Mouse (Mus musculus) embryonic facial prominence, embryonic 15.5 days (tissue): Measurements from ENCODE around the gene Il4i1. TPM values are rescaled to one million over a fixed set of nuclear protein-coding genes. Genes with fewer than 3 reads are reported as not detected.

Experiments
- ATAC-seq: fragments of 200-750 bp; cut with Nextera tagmentation; 2 replicates; pipeline ENCODE4 v1.8.0; 2017; ENCODE audit warnings: low read depth, moderate TSS enrichment; ENCODE audit not compliant: insufficient number of reproducible peaks, low FRiP score, low TSS enrichment
- H3K27ac ChIP-seq: fragments of 300-500 bp; sonication (generic); replicated peaks from 2 replicates; pipeline ENCODE4 v1.5.1; 2015; ENCODE audit warnings: mild to moderate bottlenecking, inconsistent platforms
- H3K27me3 ChIP-seq: fragments of 300-500 bp; sonication (generic); 2 replicates; pipeline ENCODE4 v1.6.1; 2015; ENCODE audit warnings: inconsistent platforms
- H3K36me3 ChIP-seq: fragments of 300-500 bp; sonication (generic); 2 replicates; pipeline ENCODE4 v1.6.1; 2015; ENCODE audit warnings: mild to moderate bottlenecking, inconsistent platforms
- H3K4me1 ChIP-seq: fragments of 300-500 bp; sonication (generic); 2 replicates; pipeline ENCODE4 v1.6.1; 2015; ENCODE audit warnings: inconsistent platforms
- H3K4me2 ChIP-seq: fragments of 300-500 bp; sonication (generic); replicated peaks from 2 replicates; pipeline ENCODE4 v1.6.1; 2015; ENCODE audit warnings: mild to moderate bottlenecking, inconsistent platforms
- H3K4me3 ChIP-seq: fragments of 300-500 bp; sonication (generic); replicated peaks from 2 replicates; pipeline ENCODE4 v1.5.1; 2015; ENCODE audit warnings: mild to moderate bottlenecking, inconsistent platforms
- H3K9ac ChIP-seq: fragments of 300-500 bp; sonication (generic); 2 replicates; pipeline ENCODE4 v1.6.1; 2015; ENCODE audit warnings: inconsistent platforms
- H3K9me3 ChIP-seq: fragments of 300-500 bp; sonication (generic); replicated peaks from 2 replicates; pipeline ENCODE4 v1.6.1; 2016; ENCODE audit warnings: inconsistent platforms
- WGBS: fragments of 180-500 bp; shearing (Covaris S2); methylation state at CpG from one replicate; pipeline ENCODE4 v1.1.7; 2015; 5-methylcytosine and 5-hydroxymethylcytosine counted together
- polyA plus RNA-seq: library from polyadenylated mRNA; unstranded; fragments of >200 nt; fragmentation: Nextera tagmentation; extraction: Ambion mirVana; gene quantifications from 2 replicates; pipeline ENCODE4 v1.2.1, GENCODE M21; 2015

Il4i1 gene
- polyA plus RNA-seq, 1 experiment from 2014 or later: 1.6 TPM

DNA sequence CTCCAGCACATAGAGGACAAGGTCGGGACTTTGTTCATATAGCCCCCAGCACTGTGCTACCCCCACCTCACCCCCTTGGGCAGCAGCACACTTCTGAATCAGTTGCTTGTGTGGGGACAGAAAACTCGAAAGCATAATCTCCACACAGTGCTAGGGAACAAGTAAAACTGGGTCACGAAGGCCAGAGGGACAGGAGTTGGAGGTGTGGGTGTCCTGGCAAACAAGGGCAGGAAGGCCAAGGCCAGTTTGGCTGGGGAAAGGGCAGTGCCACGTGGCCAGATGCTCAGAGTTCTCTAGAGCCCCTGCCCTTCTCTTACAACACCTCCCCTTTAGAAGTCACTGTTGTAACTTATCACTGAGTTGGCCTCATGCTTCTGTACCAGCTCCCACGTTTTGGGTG is 3.7 kb downstream of the Il4i1 start:
- Histone ChIP-seq H3K27me3 (no peaks in the 10 kb centered on the region), H3K4me3 (no peak overlapping the region), H3K9me3 (no peaks in the 10 kb centered on the region), H3K36me3 (no peaks in the 10 kb centered on the region), H3K4me1 (peaks cover 56% of the 10 kb centered on the region), H3K4me2 (no peak overlapping the region), H3K27ac (peak overlapping the region; percentile 39; the same call in 1 of the 2 replicates), H3K9ac (no peak overlapping the region)
- ATAC-seq: no peak
- WGBS: 45% methylated on average over 5 of the region's 5 CpGs

DNA sequence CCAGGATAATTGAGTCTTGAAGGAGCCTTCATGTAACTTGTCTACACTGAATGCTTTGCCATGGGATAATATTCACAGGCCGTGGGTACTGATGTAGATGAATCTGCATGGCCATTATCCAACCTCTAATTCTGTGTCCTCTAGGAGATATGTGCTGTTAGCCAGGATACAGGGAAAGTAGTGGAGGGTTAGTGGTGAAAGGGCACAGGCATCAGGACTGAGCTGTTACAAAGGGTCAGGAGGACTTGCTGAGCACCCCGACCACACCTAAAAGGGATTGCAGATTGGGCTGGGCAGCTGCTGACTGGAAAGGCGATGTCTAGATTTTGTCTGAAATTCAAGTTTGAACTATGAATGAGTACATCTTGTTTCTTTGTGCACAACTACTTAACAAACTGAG is 4.3 kb downstream of the Il4i1 start:
- no peaks in the 10 kb centered on the region for H3K27me3 ChIP-seq

GRCm38 (mm10) chr7:44821666-44822448 is 5.7 kb downstream of the Il4i1 start:
- WGBS: 84% methylated on average over 7 of the region's 7 CpGs
- no peak overlapping the region for H3K9ac ChIP-seq
- peaks cover 50% of the 10 kb centered on the region for H3K4me1 ChIP-seq

More for the DNA sequence above, 4.3 kb downstream of the Il4i1 start:
- no peaks in the 10 kb centered on the region for H3K36me3 ChIP-seq
- H3K4me1 ChIP-seq: peaks cover 50% of the 10 kb centered on the region
- H3K4me2 ChIP-seq: no peak overlapping the region
- no peak overlapping the region for H3K4me3 ChIP-seq
- no peak overlapping the region for H3K9ac ChIP-seq
- ATAC-seq: no peak
- no peak overlapping the region for H3K27ac ChIP-seq
- H3K9me3 ChIP-seq: no peaks in the 10 kb centered on the region
- 85% methylated on average over 3 of the region's 3 CpGs for WGBS

DNA sequence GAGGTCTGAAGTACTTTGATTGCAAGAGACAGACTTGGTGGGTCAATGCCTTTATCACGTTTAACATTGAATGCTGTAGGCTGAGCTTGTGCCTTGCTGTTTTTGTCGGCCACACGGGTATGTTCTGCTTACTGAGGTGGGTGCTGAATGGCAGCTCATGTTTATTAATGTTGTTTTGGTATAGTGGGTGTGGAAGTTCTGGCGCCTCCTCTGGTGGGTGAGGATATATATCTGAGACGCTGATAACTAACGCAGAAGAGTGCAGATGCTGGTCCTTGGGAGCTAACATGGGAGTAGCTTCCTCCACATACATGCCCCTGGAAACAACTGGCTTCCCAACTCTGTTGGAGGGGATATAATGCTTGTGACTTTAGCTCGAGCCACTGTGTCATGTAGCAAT is 7.2 kb downstream of the Il4i1 start:
- Histone ChIP-seq H3K9me3 (no peaks in the 10 kb centered on the region), H3K4me1 (peaks cover 36% of the 10 kb centered on the region), H3K4me3 (no peak overlapping the region), H3K27ac (no peak overlapping the region), H3K36me3 (peaks cover 8% of the 10 kb centered on the region), H3K27me3 (no peaks in the 10 kb centered on the region), H3K9ac (no peak overlapping the region), H3K4me2 (no peak overlapping the region)
- no peak for ATAC-seq
- WGBS: 35% methylated on average over 7 of the region's 7 CpGs

More at GRCm38 (mm10) chr7:44821666-44822448, 5.7 kb downstream of the Il4i1 start:
- Histone ChIP-seq H3K4me3 (no peak overlapping the region), H3K4me2 (no peak overlapping the region), H3K27me3 (no peaks in the 10 kb centered on the region), H3K36me3 (no peaks in the 10 kb centered on the region; the same call in 1 of the 2 replicates), H3K27ac (no peak overlapping the region), H3K9me3 (no peaks in the 10 kb centered on the region)
- ATAC-seq: no peak

DNA sequence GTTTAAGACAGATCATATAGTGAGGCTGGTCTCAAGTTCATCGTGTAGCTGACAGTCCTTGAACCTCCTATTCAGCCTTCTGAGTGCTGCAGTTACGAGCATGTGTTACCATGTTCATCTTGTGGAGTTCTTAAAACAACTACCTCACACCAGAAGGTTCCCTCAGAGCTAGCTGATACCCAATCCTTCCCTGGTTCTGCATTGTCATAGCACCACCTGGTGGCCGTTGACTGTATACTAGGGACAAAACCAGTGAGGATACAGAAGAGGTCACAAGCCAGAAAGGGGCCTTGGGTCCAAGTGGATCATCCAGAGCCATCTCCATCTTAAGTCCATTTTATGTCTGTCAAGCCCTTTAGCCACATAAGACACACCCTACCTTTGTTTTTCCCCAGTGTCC is 8.7 kb downstream of the Il4i1 start:
- Histone ChIP-seq H3K9ac (no peak overlapping the region), H3K4me3 (no peak overlapping the region), H3K4me2 (no peak overlapping the region), H3K9me3 (no peaks in the 10 kb centered on the region), H3K4me1 (peaks cover 22% of the 10 kb centered on the region), H3K27me3 (no peaks in the 10 kb centered on the region), H3K27ac (peak overlapping the region; percentile 22), H3K36me3 (peaks cover 23% of the 10 kb centered on the region)
- ATAC-seq: no peak
- WGBS: 18% methylated on average over 3 of the region's 3 CpGs

DNA sequence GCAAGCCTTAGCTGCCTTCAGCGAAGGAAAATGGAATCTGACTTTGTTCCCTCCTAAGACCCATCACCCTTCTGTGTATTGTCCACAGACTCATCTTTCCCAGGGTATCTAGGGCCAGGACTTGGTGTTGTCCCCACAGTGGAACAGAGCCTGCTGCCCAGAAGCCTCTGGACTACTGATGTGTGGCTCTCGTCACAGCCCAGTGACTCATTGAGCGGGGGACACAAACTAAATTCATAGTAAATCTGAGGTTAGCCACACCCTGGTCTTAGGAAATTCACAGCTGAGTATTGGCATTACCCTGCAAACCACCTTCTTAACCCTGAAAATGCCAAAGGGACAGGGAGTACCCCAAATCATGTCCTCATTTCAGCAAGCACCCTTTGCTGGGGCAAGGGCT is 10.6 kb downstream of the Il4i1 start:
- Histone ChIP-seq H3K9me3 (no peaks in the 10 kb centered on the region), H3K36me3 (peaks cover 42% of the 10 kb centered on the region), H3K4me3 (no peak overlapping the region), H3K4me2 (no peak overlapping the region), H3K27ac (no peak overlapping the region), H3K4me1 (peaks cover 14% of the 10 kb centered on the region), H3K9ac (no peak overlapping the region), H3K27me3 (no peaks in the 10 kb centered on the region)
- WGBS: 87% methylated on average over 3 of the region's 3 CpGs
- ATAC-seq: no peak

- H3K27ac ChIP-seq: no peak overlapping the region
- no peaks in the 10 kb centered on the region for H3K9me3 ChIP-seq
- H3K4me2 ChIP-seq: no peak overlapping the region
- no peaks in the 10 kb centered on the region for H3K27me3 ChIP-seq
- H3K9ac ChIP-seq: no peak overlapping the region
- H3K4me1 ChIP-seq: peaks cover 9% of the 10 kb centered on the region
- no peak overlapping the region for H3K4me3 ChIP-seq
- 90% methylated on average over 5 of the region's 5 CpGs for WGBS
- no peak for ATAC-seq
- peaks cover 48% of the 10 kb centered on the region for H3K36me3 ChIP-seq
Observed at GRCm38 (mm10) chr7:44828706-44829105, 12.5 kb downstream of the Il4i1 start.

DNA sequence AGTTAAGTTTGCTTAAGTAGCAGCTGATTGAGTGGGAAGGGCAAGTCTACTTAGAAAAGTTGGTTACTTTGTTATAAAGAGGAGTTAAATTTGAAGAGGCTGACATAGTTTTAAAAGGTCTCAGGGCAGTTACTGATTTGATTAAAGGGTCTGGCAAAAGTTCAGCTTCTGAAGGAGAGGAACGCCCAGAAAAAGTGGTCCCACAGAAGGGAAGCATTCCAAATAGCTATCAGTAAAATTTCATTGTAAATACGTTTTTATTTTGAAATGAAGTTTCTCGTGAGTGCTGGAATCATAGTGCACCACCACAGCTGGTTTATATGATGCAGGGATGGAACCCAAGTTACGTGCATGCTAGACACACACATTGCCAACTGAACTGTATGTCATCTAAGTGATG is 16.6 kb downstream of the Il4i1 start:
- H3K4me1 ChIP-seq: peaks cover 13% of the 10 kb centered on the region; the same call in 1 of the 2 replicates
- H3K4me3 ChIP-seq: no peak overlapping the region
- H3K27ac ChIP-seq: 0 out of 2 replicates have a peak overlapping the region, but pooled peaks have one; percentile 22
- H3K27me3 ChIP-seq: no peaks in the 10 kb centered on the region
- 50% methylated on average over 4 of the region's 4 CpGs for WGBS
- no peak for ATAC-seq
- H3K9me3 ChIP-seq: no peaks in the 10 kb centered on the region
- no peak overlapping the region for H3K9ac ChIP-seq
- H3K36me3 ChIP-seq: peaks cover 46% of the 10 kb centered on the region
- H3K4me2 ChIP-seq: no peak overlapping the region

DNA sequence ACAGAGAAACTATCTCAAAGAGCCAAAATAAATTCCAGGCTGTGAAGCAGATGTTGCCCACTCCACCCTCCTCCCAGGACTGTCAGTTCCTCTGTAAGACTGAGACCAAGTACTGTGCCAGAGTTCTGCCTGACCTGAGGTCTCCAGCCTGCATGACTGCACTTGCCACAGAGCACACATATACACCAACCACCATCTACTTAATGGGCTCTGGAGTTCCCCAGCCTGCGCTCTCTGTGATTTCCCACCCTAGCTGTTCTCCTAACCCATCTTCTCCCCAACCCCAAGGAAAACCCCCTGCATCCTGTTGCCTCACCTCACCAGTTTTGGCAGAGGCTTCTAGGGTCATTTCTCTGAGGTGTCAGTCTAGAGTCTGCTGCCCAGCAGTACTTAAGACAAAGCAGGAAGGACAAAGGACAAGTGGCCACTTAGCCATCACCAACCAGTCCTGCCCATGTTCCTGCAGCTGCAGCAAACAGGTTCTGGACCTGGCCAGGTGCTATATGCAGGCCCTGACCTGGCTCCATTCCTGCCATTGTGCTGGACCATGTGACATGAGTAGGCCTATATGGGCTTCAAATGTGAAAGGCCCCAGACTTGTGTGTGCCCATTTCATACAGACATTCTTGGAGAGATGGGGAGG is 19.3 kb downstream of the Il4i1 start:
- no peak overlapping the region for H3K4me3 ChIP-seq
- peaks cover 27% of the 10 kb centered on the region for H3K4me1 ChIP-seq
- 85% methylated on average over 1 of the region's 1 CpGs for WGBS

GRCm38 (mm10) chr7:44836016-44836404 is 19.8 kb downstream of the Il4i1 start:
- Histone ChIP-seq H3K36me3 (peaks cover 22% of the 10 kb centered on the region), H3K4me2 (no peak overlapping the region), H3K9ac (no peak overlapping the region), H3K27ac (no peak overlapping the region), H3K4me1 (peaks cover 27% of the 10 kb centered on the region), H3K27me3 (peaks cover 29% of the 10 kb centered on the region), H3K9me3 (no peaks in the 10 kb centered on the region), H3K4me3 (no peak overlapping the region)
- WGBS: 42% methylated on average over 3 of the region's 3 CpGs
- ATAC-seq: no peak

More for the DNA sequence above, 19.3 kb downstream of the Il4i1 start:
- Histone ChIP-seq H3K27ac (no peak overlapping the region), H3K36me3 (peaks cover 22% of the 10 kb centered on the region), H3K9ac (no peak overlapping the region), H3K9me3 (no peaks in the 10 kb centered on the region), H3K4me2 (no peak overlapping the region), H3K27me3 (peaks cover 24% of the 10 kb centered on the region)
- no peak for ATAC-seq

- Histone ChIP-seq H3K27ac (no peak overlapping the region), H3K4me2 (no peak overlapping the region), H3K9ac (no peak overlapping the region), H3K4me1 (peaks cover 27% of the 10 kb centered on the region), H3K9me3 (no peaks in the 10 kb centered on the region), H3K36me3 (peaks cover 22% of the 10 kb centered on the region), H3K27me3 (peaks cover 31% of the 10 kb centered on the region), H3K4me3 (no peak overlapping the region)
- WGBS: 83% methylated on average over 9 of the region's 9 CpGs
- ATAC-seq: no peak
Observed at GRCm38 (mm10) chr7:44836423-44837053, 20.4 kb downstream of the Il4i1 start.
